Mouse (Mus musculus) CH12.LX (cell line): Measurements from ENCODE around the gene Fam219b. TPM values are rescaled to one million over a fixed set of nuclear protein-coding genes. Genes with fewer than 3 reads are reported as not detected.

ENCODE experiments used
- DNase-seq: peaks from one replicate; pipeline ENCODE4 v3.0.0-alpha.2; 2013; ENCODE audit errors: extremely low read depth
- H3K27ac ChIP-seq: 2 replicates; pipeline ENCODE4 v1.5.1; 2012; ENCODE audit warnings: low read depth, mild to moderate bottlenecking, control low read depth, moderate library complexity; ENCODE audit not compliant: insufficient read depth
- H3K27me3 ChIP-seq: replicated peaks from 2 replicates; pipeline ENCODE3; 2012; ENCODE audit warnings: inconsistent platforms
- H3K36me3 ChIP-seq, 2 experiments: replicated peaks in 1 of 2; 2 replicates each; pipeline versions ENCODE3 to v1.6.1; 2012; ENCODE audit warnings: inconsistent platforms in 1 of 2, low read length in 1 of 2, mild to moderate bottlenecking in 1 of 2, mixed read lengths in 1 of 2, moderate library complexity in 1 of 2; ENCODE audit not compliant: control insufficient read depth in 1 of 2, insufficient read depth in 1 of 2
- H3K4me1 ChIP-seq, 2 experiments: 2 replicates each; pipeline ENCODE4 v1.6.1; 2012; ENCODE audit warnings: inconsistent platforms in 1 of 2, moderate library complexity in 1 of 2; ENCODE audit not compliant: insufficient read depth in 2 of 2, control insufficient read depth in 1 of 2
- H3K4me2 ChIP-seq: 2 replicates; pipeline ENCODE4 v1.6.1; 2012; ENCODE audit warnings: low read depth, mild to moderate bottlenecking, control low read depth; ENCODE audit not compliant: poor library complexity, insufficient read depth, severe bottlenecking
- H3K4me3 ChIP-seq, 3 experiments: fragments of 150-350 bp in 1 of 3; sonication (generic) in 1 of 3; replicated peaks in 1 of 3; 2 replicates each; pipeline versions ENCODE3 to v1.5.1; 2011 to 2012; ENCODE audit warnings: low read depth in 2 of 3, low read length in 2 of 3, mild to moderate bottlenecking in 2 of 3, moderate library complexity in 2 of 3, control low read depth in 1 of 3, improper control_type of control experiment in 1 of 3, inconsistent platforms in 1 of 3, mixed read lengths in 1 of 3; ENCODE audit not compliant: poor library complexity in 1 of 3
- H3K79me2 ChIP-seq: replicated peaks from 2 replicates; pipeline ENCODE4 v1.6.1; 2012; ENCODE audit warnings: mild to moderate bottlenecking, moderate library complexity; ENCODE audit not compliant: control insufficient read depth, poor library complexity, insufficient read depth, severe bottlenecking; ENCODE audit errors: extremely low read depth
- H3K9ac ChIP-seq: 2 replicates; pipeline ENCODE4 v1.6.1; 2012; ENCODE audit warnings: low read depth, mild to moderate bottlenecking, control low read depth, moderate library complexity; ENCODE audit not compliant: insufficient read depth
- H3K9me3 ChIP-seq: replicated peaks from 2 replicates; pipeline ENCODE3; 2012; ENCODE audit warnings: low read length, inconsistent platforms, mixed read lengths
- CHD1 ChIP-seq: IDR thresholded peaks from 2 replicates; pipeline ENCODE4 v1.6.1; 2012; ENCODE audit warnings: low read depth, low read length, improper control_type of control experiment, inconsistent platforms
- CHD2 ChIP-seq: IDR thresholded peaks from 2 replicates; pipeline ENCODE4 v1.6.1; 2011; ENCODE audit warnings: low read length, improper control_type of control experiment
- ELF1 ChIP-seq: IDR thresholded peaks from 2 replicates; pipeline ENCODE4 v1.6.1; 2014; ENCODE audit warnings: low read depth, mild to moderate bottlenecking, inconsistent platforms, low read length, improper control_type of control experiment
- ETS1 ChIP-seq: conservative IDR thresholded peaks from 2 replicates; pipeline ENCODE4 v1.6.1; 2012; ENCODE audit warnings: low read depth, mild to moderate bottlenecking, inconsistent platforms, low read length, improper control_type of control experiment, moderate library complexity
- HCFC1 ChIP-seq: IDR thresholded peaks from 2 replicates; pipeline ENCODE4 v1.6.1; 2012; ENCODE audit warnings: low read depth, mild to moderate bottlenecking, inconsistent platforms, low read length, improper control_type of control experiment
- MAFK ChIP-seq: IDR thresholded peaks from 2 replicates; pipeline ENCODE4 v1.6.1; 2011; ENCODE audit warnings: low read length, improper control_type of control experiment; ENCODE audit not compliant: insufficient replicate concordance
- MXI1 ChIP-seq: IDR thresholded peaks from 2 replicates; pipeline ENCODE4 v1.6.1; 2011; ENCODE audit warnings: mild to moderate bottlenecking, low read depth, low read length, improper control_type of control experiment
- PAX5 ChIP-seq: IDR thresholded peaks from 2 replicates; pipeline ENCODE4 v1.6.1; 2012; ENCODE audit warnings: low read length, inconsistent platforms, mixed read lengths
- POLR2AphosphoS2 ChIP-seq: IDR thresholded peaks from 2 replicates; pipeline ENCODE4 v1.6.1; 2011; ENCODE audit warnings: low read depth, low read length, improper control_type of control experiment
- RAD21 ChIP-seq: IDR thresholded peaks from 2 replicates; pipeline ENCODE4 v1.6.1; 2011; ENCODE audit warnings: low read depth, mild to moderate bottlenecking, low read length, improper control_type of control experiment, moderate library complexity
- SMC3 ChIP-seq: IDR thresholded peaks from 2 replicates; pipeline ENCODE4 v1.6.1; 2011; ENCODE audit warnings: low read depth, low read length, improper control_type of control experiment
- UBTF ChIP-seq: IDR thresholded peaks from 2 replicates; pipeline ENCODE4 v1.6.1; 2012; ENCODE audit warnings: low read depth, mild to moderate bottlenecking, inconsistent platforms, low read length, improper control_type of control experiment, moderate library complexity
- ZC3H11A ChIP-seq: IDR thresholded peaks from 2 replicates; pipeline ENCODE4 v1.6.1; 2012; ENCODE audit warnings: low read depth, mild to moderate bottlenecking, inconsistent platforms, low read length, improper control_type of control experiment
- ZKSCAN1 ChIP-seq: IDR thresholded peaks from 2 replicates; pipeline ENCODE4 v1.6.1; 2012; ENCODE audit warnings: low read depth, inconsistent platforms, low read length, improper control_type of control experiment, borderline replicate concordance
- ZNF384 ChIP-seq: IDR thresholded peaks from 2 replicates; pipeline ENCODE4 v1.6.1; 2012; ENCODE audit warnings: low read depth, low read length, improper control_type of control experiment, inconsistent platforms
- dilution Hi-C: fragments of 300-500 bp; cut with MboI; formaldehyde crosslinking; loops from 2 replicates; pipeline ENCODE4 v1.14.3; 2020; ENCODE audit warnings: low sequenced_read_pairs; ENCODE audit not compliant: extremely low pct_unique_long_range_greater_than_20kb, extremely low pct_ligation_motif_present
- in situ Hi-C: fragments of 300-500 bp; cut with MboI; formaldehyde crosslinking; loops from 3 replicates; pipeline ENCODE4 v1.14.3; 2019; ENCODE audit warnings: low sequenced_read_pairs, low pct_ligation_motif_present, low pct_unique_long_range_greater_than_20kb, mixed read lengths
- polyA plus RNA-seq: library from polyadenylated mRNA; unstranded; fragments of >175 nt; gene quantifications from 2 replicates; pipeline ENCODE4 v1.2.1, GENCODE M21; 2012; ENCODE audit warnings: low read depth; ENCODE audit not compliant: insufficient read length
- total RNA-seq, 2 experiments: library from RNA; depleted of rRNA; stranded (reverse); fragments of 300-350 nt in 1 of 2; fragments of >200 nt in 1 of 2; gene quantifications; 2 replicates each; pipeline ENCODE4 v1.2.3; 2012 to 2014

Fam219b gene
- total and polyA plus RNA-seq, 3 experiments, result 8.3 to 10.6 (median 9.2) TPM

GRCm38 (mm10) chr9:57577144-57577849 is 40.0 kb downstream of the Fam219b start:
- dilution Hi-C loops, result no loop called here
- Histone ChIP-seq H3K9me3 (no peaks in the 10 kb centered on the region), H3K4me3 (no peak overlapping the region), H3K27me3 (no peaks in the 10 kb centered on the region), H3K9ac (no peak overlapping the region), H3K4me1 (peaks cover 0 to 7% of the 10 kb centered on the region in 2 experiments; a peak in 1 of 4 replicates), H3K36me3 (peaks cover 66 to 88% of the 10 kb centered on the region in 2 experiments), H3K79me2 (no peaks in the 10 kb centered on the region; the same call in 1 of the 2 replicates), H3K27ac (no peak overlapping the region)
- in situ Hi-C loops, result no loop called here
- DNase-seq, result no peak
- no peak for TF ChIP-seq HCFC1
- no peak for TF ChIP-seq PAX5
- TF ChIP-seq ELF1, result no peak
- TF ChIP-seq POLR2AphosphoS2, result no peak
- no peak for TF ChIP-seq CHD1
- TF ChIP-seq, all 38 proteins: peak for 0
- H3K4me2 ChIP-seq, result no peak overlapping the region

- H3K27me3 ChIP-seq, result no peaks in the 10 kb centered on the region
- TF ChIP-seq MXI1, result no peak
- TF ChIP-seq CHD2, result no peak
- TF ChIP-seq ZC3H11A, result no peak
- no peak for TF ChIP-seq ETS1
- TF ChIP-seq SMC3, result no peak
- no peak for TF ChIP-seq ZKSCAN1
- no peak for TF ChIP-seq MAFK
- TF ChIP-seq UBTF, result no peak
- no peak for TF ChIP-seq ZNF384
- no peak for TF ChIP-seq RAD21
- TF ChIP-seq, all 38 proteins: peak for 0
- Histone ChIP-seq H3K27ac (no peak overlapping the region), H3K36me3 (peaks cover 60 to 82% of the 10 kb centered on the region in 2 experiments), H3K79me2 (no peaks in the 10 kb centered on the region), H3K9me3 (no peaks in the 10 kb centered on the region), H3K4me3 (no peak overlapping the region), H3K4me1 (peaks cover 0 to 17% of the 10 kb centered on the region in 2 experiments; a peak in 2 of 4 replicates), H3K4me2 (no peak overlapping the region), H3K9ac (no peak overlapping the region)
- dilution Hi-C loops, result no loop called here
- DNase-seq, result no peak
- in situ Hi-C loops, result no loop called here
Observed at GRCm38 (mm10) chr9:57584991-57585390, 47.7 kb downstream of the Fam219b start.
